Mouse (Mus musculus) hindbrain, embryonic 16.5 days (tissue): ENCODE results near the gene Gm10518. TPM values are rescaled to one million over a fixed set of nuclear protein-coding genes. Genes with fewer than 3 reads are reported as not detected.

Experiments
- ATAC-seq: fragments of 200-750 bp; cut with Nextera tagmentation; 2 replicates; pipeline ENCODE4 v1.8.0; 2017; ENCODE audit warnings: moderate TSS enrichment, moderate library complexity
- H3K27ac ChIP-seq: fragments of 300-500 bp; sonication (generic); 2 replicates; pipeline ENCODE4 v1.5.1; 2014; ENCODE audit warnings: low read depth, mild to moderate bottlenecking, control low read depth, low read length, moderate library complexity
- H3K27me3 ChIP-seq: fragments of 300-500 bp; sonication (generic); replicated peaks from 2 replicates; pipeline ENCODE4 v1.6.1; 2014; ENCODE audit warnings: low read length; ENCODE audit not compliant: control insufficient read depth, insufficient read depth
- H3K36me3 ChIP-seq: fragments of 300-500 bp; sonication (generic); 2 replicates; pipeline ENCODE4 v1.6.1; 2014; ENCODE audit warnings: mild to moderate bottlenecking, low read length, moderate library complexity, mixed read lengths; ENCODE audit not compliant: control insufficient read depth, insufficient read depth
- H3K4me1 ChIP-seq: fragments of 300-500 bp; sonication (generic); 2 replicates; pipeline ENCODE4 v1.6.1; 2014; ENCODE audit warnings: low read depth, low read length; ENCODE audit not compliant: control insufficient read depth, insufficient read depth
- H3K4me2 ChIP-seq: fragments of 300-500 bp; sonication (generic); 2 replicates; pipeline ENCODE4 v1.6.1; 2014; ENCODE audit warnings: mild to moderate bottlenecking, low read length, control low read depth, moderate library complexity
- H3K4me3 ChIP-seq: fragments of 300-500 bp; sonication (generic); 2 replicates; pipeline ENCODE4 v1.5.1; 2014; ENCODE audit warnings: mild to moderate bottlenecking, low read length, control low read depth, moderate library complexity
- H3K9ac ChIP-seq: fragments of 300-500 bp; sonication (generic); 2 replicates; pipeline ENCODE4 v1.6.1; 2014; ENCODE audit warnings: low read depth, mild to moderate bottlenecking, control low read depth, low read length, moderate library complexity
- H3K9me3 ChIP-seq: fragments of 300-500 bp; sonication (generic); 2 replicates; pipeline ENCODE4 v1.6.1; 2014; ENCODE audit warnings: mild to moderate bottlenecking, low read length, moderate library complexity; ENCODE audit not compliant: control insufficient read depth
- WGBS: fragments of 180-500 bp; shearing (Covaris S2); extraction: QIAGEN DNeasy Blood & Tissue Kit; methylation state at CpG from one replicate; pipeline ENCODE4 v1.1.7; 2014; 5-methylcytosine and 5-hydroxymethylcytosine counted together
- polyA plus RNA-seq: library from polyadenylated mRNA; unstranded; fragments of >200 nt; fragmentation: Nextera tagmentation; extraction: Ambion mirVana; gene quantifications from 2 replicates; pipeline ENCODE4 v1.2.1, GENCODE M21; 2015

Gm10518 gene
- polyA plus RNA-seq, 1 experiment from 2014 or later: 0.13 TPM

- H3K9ac ChIP-seq: no peak overlapping the region
- H3K4me2 ChIP-seq: no peak overlapping the region
- no peak for ATAC-seq
- no peaks in the 10 kb centered on the region for H3K9me3 ChIP-seq
- no peaks in the 10 kb centered on the region for H3K36me3 ChIP-seq
- H3K27me3 ChIP-seq: no peaks in the 10 kb centered on the region
- no peaks in the 10 kb centered on the region for H3K4me1 ChIP-seq
- no peak overlapping the region for H3K4me3 ChIP-seq
- H3K27ac ChIP-seq: no peak overlapping the region
- WGBS: 92% methylated on average over 5 of the region's 5 CpGs
These were observed 24.9 kb downstream of the Gm10518 start for GRCm38 (mm10) chr1:179828051-179828450.

- Histone ChIP-seq H3K27ac (no peak overlapping the region), H3K4me2 (no peak overlapping the region), H3K9me3 (no peaks in the 10 kb centered on the region), H3K36me3 (no peaks in the 10 kb centered on the region), H3K4me3 (no peak overlapping the region), H3K9ac (no peak overlapping the region), H3K4me1 (no peaks in the 10 kb centered on the region), H3K27me3 (no peaks in the 10 kb centered on the region)
- 79% methylated on average over 4 of the region's 4 CpGs for WGBS
- ATAC-seq: no peak
These were observed 25.7 kb downstream of the Gm10518 start for GRCm38 (mm10) chr1:179828900-179829299.

GRCm38 (mm10) chr1:179832710-179833240 is 29.6 kb downstream of the Gm10518 start:
- ATAC-seq: no peak
- Histone ChIP-seq H3K36me3 (no peaks in the 10 kb centered on the region), H3K4me2 (no peak overlapping the region)

GRCm38 (mm10) chr1:179833596-179833995 is 30.4 kb downstream of the Gm10518 start:
- 96% methylated on average over 1 of the region's 1 CpGs for WGBS
- no peaks in the 10 kb centered on the region for H3K36me3 ChIP-seq
- peaks cover 4% of the 10 kb centered on the region for H3K9me3 ChIP-seq
- no peak for ATAC-seq
- no peak overlapping the region for H3K4me3 ChIP-seq
- H3K27me3 ChIP-seq: no peaks in the 10 kb centered on the region
- no peak overlapping the region for H3K27ac ChIP-seq
- H3K4me2 ChIP-seq: no peak overlapping the region
- no peak overlapping the region for H3K9ac ChIP-seq
- H3K4me1 ChIP-seq: no peaks in the 10 kb centered on the region

More at GRCm38 (mm10) chr1:179832710-179833240, 29.6 kb downstream of the Gm10518 start:
- H3K9ac ChIP-seq: no peak overlapping the region
- H3K4me3 ChIP-seq: no peak overlapping the region
- no peaks in the 10 kb centered on the region for H3K4me1 ChIP-seq
- no peak overlapping the region for H3K27ac ChIP-seq
- WGBS: 88% methylated on average over 7 of the region's 7 CpGs
- H3K9me3 ChIP-seq: peaks cover 4% of the 10 kb centered on the region
- H3K27me3 ChIP-seq: no peaks in the 10 kb centered on the region

- WGBS: 96% methylated on average over 1 of the region's 1 CpGs
- H3K4me2 ChIP-seq: no peak overlapping the region
- no peaks in the 10 kb centered on the region for H3K4me1 ChIP-seq
- H3K27me3 ChIP-seq: no peaks in the 10 kb centered on the region
- peaks cover 4% of the 10 kb centered on the region for H3K9me3 ChIP-seq
- H3K9ac ChIP-seq: no peak overlapping the region
- no peak overlapping the region for H3K4me3 ChIP-seq
- H3K27ac ChIP-seq: no peak overlapping the region
- ATAC-seq: no peak
- H3K36me3 ChIP-seq: no peaks in the 10 kb centered on the region
These were observed 32.7 kb downstream of the Gm10518 start for GRCm38 (mm10) chr1:179835753-179836425.

- H3K27ac ChIP-seq: no peak overlapping the region
- ATAC-seq: no peak
- peaks cover 4% of the 10 kb centered on the region for H3K9me3 ChIP-seq
- WGBS: 90% methylated on average over 7 of the region's 7 CpGs
- no peak overlapping the region for H3K4me3 ChIP-seq
- H3K36me3 ChIP-seq: no peaks in the 10 kb centered on the region
- H3K9ac ChIP-seq: no peak overlapping the region
- H3K4me2 ChIP-seq: no peak overlapping the region
- H3K4me1 ChIP-seq: no peaks in the 10 kb centered on the region
- H3K27me3 ChIP-seq: no peaks in the 10 kb centered on the region
These were observed 33.5 kb downstream of the Gm10518 start for GRCm38 (mm10) chr1:179836426-179837404.

- 62% methylated on average over 7 of the region's 7 CpGs for WGBS
- Histone ChIP-seq H3K4me2 (no peak overlapping the region), H3K4me1 (no peaks in the 10 kb centered on the region), H3K27me3 (no peaks in the 10 kb centered on the region), H3K27ac (no peak overlapping the region), H3K4me3 (no peak overlapping the region), H3K9me3 (no peaks in the 10 kb centered on the region), H3K9ac (no peak overlapping the region), H3K36me3 (no peaks in the 10 kb centered on the region)
- ATAC-seq: peak; percentile 37; the same call in 1 of the 2 replicates
These were observed 39.4 kb downstream of the Gm10518 start for GRCm38 (mm10) chr1:179842568-179842967.

GRCm38 (mm10) chr1:179843981-179844380 is 40.8 kb downstream of the Gm10518 start:
- ATAC-seq: no peak
- Histone ChIP-seq H3K4me2 (no peak overlapping the region), H3K27me3 (no peaks in the 10 kb centered on the region), H3K36me3 (no peaks in the 10 kb centered on the region), H3K4me1 (no peaks in the 10 kb centered on the region), H3K9ac (no peak overlapping the region), H3K27ac (no peak overlapping the region), H3K9me3 (no peaks in the 10 kb centered on the region), H3K4me3 (no peak overlapping the region)
- 26% methylated on average over 3 of the region's 3 CpGs for WGBS

GRCm38 (mm10) chr1:179844894-179845293 is 41.7 kb downstream of the Gm10518 start:
- WGBS: 15% methylated on average over 5 of the region's 5 CpGs
- Histone ChIP-seq H3K27ac (no peak overlapping the region), H3K9me3 (no peaks in the 10 kb centered on the region), H3K4me2 (no peak overlapping the region), H3K27me3 (no peaks in the 10 kb centered on the region), H3K4me1 (no peaks in the 10 kb centered on the region), H3K9ac (no peak overlapping the region), H3K4me3 (no peak overlapping the region), H3K36me3 (no peaks in the 10 kb centered on the region)
- ATAC-seq: no peak
